In genomic region chr17:78434746-78435145, GRCm38 (mm10) we compare ENCODE assay signal across 9 mouse cellular contexts. TPM values are rescaled to one million over a fixed set of nuclear protein-coding genes. Genes with fewer than 3 reads are reported as not detected.
A peak's percentile ranks its signal among the peaks of the same experiment; 100 is the strongest.
DNase-seq lines count a peak whose midpoint lies in the region; ATAC-seq and TF ChIP-seq lines count a peak whose summit lies in the region.
"Had no signal": no experiment of that assay in that cellular context is flagged by ENCODE, and none has a peak within 500 bp of the region (broad histone marks: within the 10 kb centered on the region; RNA-seq: fewer than 3 reads in every experiment).

No protein-coding gene starts in this region.

- no peak for ATAC-seq in forebrain, postnatal 0 days
- no peak for ATAC-seq in forebrain, embryonic 13.5 days
- ATAC-seq in liver, postnatal 0 days = no peak

- peak; percentile 66 for TF ChIP-seq CTCF in forebrain, postnatal 0 days (IDR thresholded peaks at IDR 0.05; ENCODE audit: low read depth)
- peak; percentile 74; the same call in 1 of the 2 replicates for TF ChIP-seq CTCF in testis, adult 2 months (IDR thresholded peaks at IDR 0.05; ENCODE audit: control insufficient read depth, insufficient read depth, insufficient replicate concordance, low read depth, low read length)
- peak; percentile 93 for TF ChIP-seq CTCF in liver, postnatal 0 days (IDR thresholded peaks at IDR 0.05; ENCODE audit: low read depth)
- peak; percentile 84; the same call in 1 of the 2 replicates for TF ChIP-seq CTCF in spleen, adult 2 months (IDR thresholded peaks at IDR 0.05; ENCODE audit: extremely low read depth, insufficient read depth, insufficient read length, insufficient replicate concordance)

- H3K27ac ChIP-seq in forebrain, postnatal 0 days (ENCODE audit: low read depth, low read length) = no peak overlapping the region
- no peak overlapping the region for H3K27ac ChIP-seq in forebrain, embryonic 13.5 days
- no peak overlapping the region for H3K27ac ChIP-seq in testis, adult 2 months (ENCODE audit: control insufficient read depth, insufficient read depth, low read depth, low read length)
- no peak overlapping the region for H3K27ac ChIP-seq in liver, postnatal 0 days (ENCODE audit: low read depth)
- no peak overlapping the region for H3K27ac ChIP-seq in spleen, adult 2 months (ENCODE audit: insufficient read depth, low read length)

- H3K9ac ChIP-seq in forebrain, postnatal 0 days = no peak overlapping the region
- H3K9ac ChIP-seq in forebrain, embryonic 13.5 days = no peak overlapping the region
- H3K9ac ChIP-seq in liver, postnatal 0 days (replicated peaks) = no peak overlapping the region

- no peaks in the 10 kb centered on the region for H3K36me3 ChIP-seq in forebrain, postnatal 0 days (ENCODE audit: insufficient read depth)
- no peaks in the 10 kb centered on the region for H3K36me3 ChIP-seq in forebrain, embryonic 13.5 days (ENCODE audit: poor library complexity, severe bottlenecking)
- no peaks in the 10 kb centered on the region for H3K36me3 ChIP-seq in testis, adult 2 months (ENCODE audit: control insufficient read depth, insufficient read depth, low read length)
- H3K36me3 ChIP-seq in liver, postnatal 0 days (replicated peaks; ENCODE audit: insufficient read depth, low read length) = no peaks in the 10 kb centered on the region
- no peaks in the 10 kb centered on the region for H3K36me3 ChIP-seq in spleen, adult 2 months (ENCODE audit: control insufficient read depth, insufficient read depth, low read length)

- TF ChIP-seq EP300 in liver, postnatal 0 days (IDR thresholded peaks at IDR 0.05; ENCODE audit: low read depth) = no peak

- 51% methylated on average over 1 of the region's 1 CpGs for WGBS in forebrain, postnatal 0 days
- 48% methylated on average over 1 of the region's 1 CpGs for WGBS in forebrain, embryonic 13.5 days
- 21% methylated on average over 1 of the region's 1 CpGs for WGBS in liver, postnatal 0 days (ENCODE audit: insufficient replicate concordance)
- 3% methylated on average over 1 of the region's 1 CpGs for WGBS in spleen, adult 2 months

- H3K4me3 ChIP-seq in forebrain, postnatal 0 days (ENCODE audit: low read depth, low read length) = no peak overlapping the region
- H3K4me3 ChIP-seq in forebrain, embryonic 13.5 days = no peak overlapping the region
- H3K4me3 ChIP-seq in testis, adult 2 months (ENCODE audit: control insufficient read depth, low read depth, low read length) = no peak overlapping the region
- H3K4me3 ChIP-seq in liver, postnatal 0 days (ENCODE audit: low read depth, low read length) = no peak overlapping the region
- no peak overlapping the region for H3K4me3 ChIP-seq in spleen, adult 2 months (ENCODE audit: extremely low read depth, insufficient read depth, insufficient read length)
- H3K4me3 ChIP-seq: myocyte had no signal

- no peak for TF ChIP-seq POLR2A in testis, adult 2 months (IDR thresholded peaks at IDR 0.05; ENCODE audit: control insufficient read depth, low read depth, low read length)
- TF ChIP-seq POLR2A in spleen, adult 2 months (IDR thresholded peaks at IDR 0.05; ENCODE audit: low read depth, low read length) = no peak

- no peaks in the 10 kb centered on the region for H3K27me3 ChIP-seq in forebrain, postnatal 0 days (ENCODE audit: insufficient read depth, low read length)
- no peaks in the 10 kb centered on the region for H3K27me3 ChIP-seq in forebrain, embryonic 13.5 days
- no peaks in the 10 kb centered on the region for H3K27me3 ChIP-seq in testis, adult 2 months (ENCODE audit: control insufficient read depth, insufficient read depth, low read length)
- H3K27me3 ChIP-seq in liver, postnatal 0 days (ENCODE audit: insufficient read depth, low read length) = no peaks in the 10 kb centered on the region
- H3K27me3 ChIP-seq in spleen, adult 2 months (ENCODE audit: control insufficient read depth, insufficient read depth, low read length) = no peaks in the 10 kb centered on the region

- no peak for DNase-seq in forebrain, postnatal 0 days
- no peak for DNase-seq in testis, postnatal 14 days (ENCODE audit: low spot score)
- peak; percentile 31 for DNase-seq in cerebellum, adult 11 months
- DNase-seq in gastrocnemius, postnatal 25 days = peak; percentile 66
- DNase-seq in liver, postnatal 0 days = peak; percentile 71
- DNase-seq in spleen, adult 2 months (ENCODE audit: low read depth in 1 of 2, low spot score in 2 of 2) = peak; percentile 12 to 70

- no peak overlapping the region for H3K4me2 ChIP-seq in forebrain, postnatal 0 days (ENCODE audit: low read depth)
- no peak overlapping the region for H3K4me2 ChIP-seq in forebrain, embryonic 13.5 days
- no peak overlapping the region for H3K4me2 ChIP-seq in liver, postnatal 0 days (ENCODE audit: low read depth, low read length)

- no peaks in the 10 kb centered on the region for H3K9me3 ChIP-seq in forebrain, postnatal 0 days (ENCODE audit: low read length)
- no peaks in the 10 kb centered on the region for H3K9me3 ChIP-seq in forebrain, embryonic 13.5 days (replicated peaks)
- H3K9me3 ChIP-seq in liver, postnatal 0 days (ENCODE audit: low read length) = no peaks in the 10 kb centered on the region

- no peaks in the 10 kb centered on the region for H3K4me1 ChIP-seq in forebrain, postnatal 0 days (ENCODE audit: insufficient read depth)
- no peaks in the 10 kb centered on the region for H3K4me1 ChIP-seq in forebrain, embryonic 13.5 days
- no peaks in the 10 kb centered on the region; the same call in 1 of the 2 replicates for H3K4me1 ChIP-seq in testis, adult 2 months (ENCODE audit: control insufficient read depth, insufficient read depth, low read length)
- no peaks in the 10 kb centered on the region for H3K4me1 ChIP-seq in liver, postnatal 0 days (ENCODE audit: insufficient read depth)
- no peaks in the 10 kb centered on the region for H3K4me1 ChIP-seq in spleen, adult 2 months (ENCODE audit: control insufficient read depth, insufficient read depth, insufficient read length)

RNA-seq across cellular contexts. Expression of gene Fez2, which starts 16.8 kb away (rescaled TPM):
- 56.0 and 57.9 TPM in 2 replicates for total RNA-seq in forebrain, postnatal 0 days (2014; rRNA removed)
- polyA plus RNA-seq in forebrain, postnatal 0 days (2015; fragmentation: Nextera tagmentation; extraction: Ambion mirVana) = 64.8 and 65.9 TPM in 2 replicates
- polyA plus RNA-seq in forebrain, embryonic 13.5 days (2015; fragmentation: Nextera tagmentation; extraction: Ambion mirVana) = 28.0 and 29.7 TPM in 2 replicates
- polyA plus RNA-seq in testis, adult 2 months (2012; rRNA removed) = 7.0 and 7.1 TPM in 2 replicates
- total RNA-seq in gastrocnemius, postnatal 25 days (2021) = 10 to 100 TPM; 52.0 to 62.7 TPM
- 17.3 and 20.3 TPM in 2 replicates for polyA plus RNA-seq in liver, postnatal 0 days (2015; fragmentation: Nextera tagmentation; extraction: Ambion mirVana)
- polyA plus RNA-seq in spleen, adult 2 months (2012; rRNA removed) = 12.7 TPM in 2 replicates

Comparison
In these comparisons a context has a peak if more than half of its experiments do, and no peak if none do; other contexts are left out.
1. DNase-seq: peak in cerebellum, adult 11 months (single experiment), gastrocnemius, postnatal 25 days (single experiment), liver, postnatal 0 days (single experiment) and spleen, adult 2 months (2 of 2); none in forebrain, postnatal 0 days (single experiment) and testis, postnatal 14 days (single experiment).
2. Peak in every context shown above with its lines, with median percentiles within 50 percentile points of each other: CTCF ChIP-seq.